Mouse (Mus musculus) olfactory bulb, adult 2 months (tissue): ENCODE measurements around the gene Sacs.

Experiments
- CTCF ChIP-seq: fragments of 200-500 bp; IDR thresholded peaks from 2 replicates; pipeline ENCODE4 v1.5.1; 2012; ENCODE audit warnings: low read depth, mild to moderate bottlenecking, low read length, moderate library complexity; ENCODE audit not compliant: insufficient read depth
- POLR2A ChIP-seq: fragments of 200-500 bp; IDR thresholded peaks from 2 replicates; pipeline ENCODE4 v1.6.1; 2012; ENCODE audit warnings: mild to moderate bottlenecking, low read depth, low read length, moderate library complexity; ENCODE audit not compliant: insufficient read depth

DNA sequence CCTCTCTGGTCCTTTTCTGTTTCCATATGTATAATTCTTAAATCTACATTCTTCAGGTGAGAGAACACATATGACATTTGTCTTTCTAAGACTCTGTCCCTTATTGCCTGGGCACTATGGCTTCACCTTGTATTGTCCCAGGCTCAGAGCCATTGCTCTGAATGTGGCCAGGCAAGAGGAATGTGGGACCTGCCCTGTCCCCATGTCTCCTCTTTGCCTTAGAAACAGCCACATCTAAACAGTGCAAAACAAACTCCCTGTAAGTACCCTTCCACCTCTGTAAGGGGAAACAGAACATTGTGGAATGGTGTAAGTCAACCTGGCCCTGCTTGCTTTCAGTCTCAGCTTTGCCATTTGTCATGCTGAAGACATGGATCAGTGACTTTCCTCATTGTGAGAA is 17.4 kb downstream of the Sacs start:
- no peak for TF ChIP-seq POLR2A
- no peak for TF ChIP-seq CTCF
